Mouse (Mus musculus): Measurements from ENCODE around the gene Tmem252.

GRCm38 (mm10) chr19:24677242-24677984 is 3.6 kb downstream of the Tmem252 start:
- TF ChIP-seq CTCF (IDR thresholded peaks at IDR 0.05; ENCODE audit: control insufficient read depth, insufficient read depth, low read length) (no peak), POLR2A (IDR thresholded peaks at IDR 0.05; ENCODE audit: borderline replicate concordance, control insufficient read depth, low read depth, low read length) (no peak)
